Mouse (Mus musculus): ENCODE data around the gene Chuk. TPM values are rescaled to one million over a fixed set of nuclear protein-coding genes. Genes with fewer than 3 reads are reported as not detected.

Chuk gene
- total RNA-seq, 2 experiments from 2014 or later = 42.4 to 53.2 TPM

- no peak for DNase-seq (ENCODE audit: low spot score in 2 of 2)
Measured at GRCm38 (mm10) chr19:44107661-44108521, 611 bp upstream of the Chuk start.

DNA sequence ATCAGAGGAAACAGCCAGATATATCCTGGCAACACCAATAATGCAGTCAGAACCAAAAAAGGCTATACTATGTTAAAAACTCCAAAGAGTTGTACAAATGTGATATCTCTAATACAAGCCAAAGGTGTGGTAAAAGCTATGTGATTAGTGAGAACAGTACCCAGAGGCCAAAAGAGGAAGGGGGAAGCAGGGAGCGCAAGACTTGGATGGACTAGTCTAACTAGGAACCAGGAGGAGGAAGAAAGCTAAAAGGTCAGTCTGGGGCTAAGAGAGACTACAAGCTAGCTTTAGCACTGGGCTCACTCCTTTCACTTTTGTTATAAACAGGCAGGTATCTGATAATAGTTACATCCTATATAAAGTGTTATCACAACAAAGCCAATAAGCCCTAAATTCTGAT lies 2.9 kb downstream of the Chuk start:
- DNase-seq (ENCODE audit: low spot score in 2 of 2) = no peak

DNA sequence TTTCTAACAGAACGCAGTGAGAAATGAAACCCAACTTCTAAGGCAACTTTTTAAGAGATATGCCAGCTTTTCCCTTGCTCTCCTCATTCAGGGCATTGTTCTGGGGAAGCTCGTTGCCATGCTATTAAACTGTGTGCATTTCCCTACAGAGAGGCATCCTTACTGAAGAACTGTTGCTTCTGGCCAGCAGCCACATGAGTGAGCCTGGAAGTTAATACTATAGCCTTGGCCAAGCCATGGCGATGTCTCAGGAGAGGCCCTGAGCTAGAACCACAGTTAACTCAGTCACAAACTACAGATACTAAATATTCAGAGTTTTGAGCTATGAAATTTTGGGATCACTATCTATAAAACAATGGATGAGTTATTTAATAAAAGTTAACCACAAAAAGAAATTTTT lies 4.3 kb downstream of the Chuk start:
- DNase-seq (ENCODE audit: low spot score in 2 of 2) = no peak

GRCm38 (mm10) chr19:44100840-44101239 lies 6.4 kb downstream of the Chuk start:
- DNase-seq (ENCODE audit: low spot score in 2 of 2) = no peak

DNA sequence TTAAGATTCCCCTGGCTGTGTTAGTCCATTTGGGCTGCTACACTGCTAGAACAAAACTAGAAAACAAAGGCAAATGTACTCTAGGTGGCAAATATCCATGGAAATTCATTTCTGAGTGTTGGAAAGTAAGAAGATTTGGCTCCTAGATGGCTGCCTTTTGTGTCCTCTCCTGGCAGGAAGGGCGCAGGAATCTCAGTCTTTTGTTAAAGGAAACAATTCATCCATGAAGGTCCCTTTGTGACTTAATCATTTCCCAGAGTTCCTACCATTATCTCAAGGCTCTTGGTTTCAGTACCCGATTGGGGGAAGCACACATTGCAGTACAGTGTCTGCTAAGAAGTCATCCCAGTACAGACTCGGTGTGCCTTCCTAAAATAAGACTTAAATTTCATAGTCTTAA lies 21.0 kb downstream of the Chuk start:
- DNase-seq (ENCODE audit: low spot score in 2 of 2) = no peak

DNA sequence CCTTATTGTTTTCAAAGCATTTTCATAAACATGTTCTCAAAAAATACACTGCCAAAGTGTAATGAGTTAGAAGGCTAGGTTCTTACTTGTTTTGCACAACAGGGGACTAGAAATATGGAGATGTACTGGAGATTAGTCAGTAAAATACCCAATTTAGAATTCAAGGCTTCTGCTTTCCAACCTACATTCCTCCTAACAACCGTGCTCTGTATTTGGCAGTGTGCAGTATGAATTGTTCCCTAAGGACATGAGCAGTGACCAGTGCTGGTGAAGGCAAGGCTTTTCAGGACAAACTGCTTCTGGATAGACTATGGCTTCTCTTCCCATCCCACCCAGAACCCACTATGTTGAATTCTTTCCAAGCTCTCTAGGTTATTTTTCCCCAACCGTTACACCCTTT lies 26.4 kb downstream of the Chuk start:
- DNase-seq (ENCODE audit: low spot score in 2 of 2) = no peak

GRCm38 (mm10) chr19:44080023-44080422 lies 27.3 kb downstream of the Chuk start:
- no peak for DNase-seq (ENCODE audit: low spot score in 2 of 2)

DNA sequence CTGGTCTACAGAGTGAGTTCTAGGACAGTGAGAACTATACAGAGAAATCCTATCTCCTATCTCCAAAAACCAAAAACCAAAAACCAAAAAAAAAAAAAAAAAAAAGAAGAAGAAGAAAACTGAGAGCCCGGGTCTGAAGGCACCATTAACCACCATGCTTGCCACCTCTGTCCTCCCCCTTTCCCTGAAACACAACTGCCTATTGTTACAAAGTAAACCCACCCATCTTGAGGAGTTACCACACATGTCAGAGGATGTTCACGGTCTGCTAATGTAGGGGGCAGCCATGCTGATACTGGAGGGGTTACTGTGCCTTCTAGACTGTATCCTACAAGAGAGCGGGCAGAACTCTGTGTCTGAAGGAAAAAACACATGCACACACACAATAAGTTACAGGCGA lies 30.3 kb downstream of the Chuk start:
- DNase-seq (ENCODE audit: low spot score in 2 of 2) = no peak

- DNase-seq (ENCODE audit: low spot score in 2 of 2) = no peak
Measured at GRCm38 (mm10) chr19:44076457-44076856, 30.8 kb downstream of the Chuk start.

DNA sequence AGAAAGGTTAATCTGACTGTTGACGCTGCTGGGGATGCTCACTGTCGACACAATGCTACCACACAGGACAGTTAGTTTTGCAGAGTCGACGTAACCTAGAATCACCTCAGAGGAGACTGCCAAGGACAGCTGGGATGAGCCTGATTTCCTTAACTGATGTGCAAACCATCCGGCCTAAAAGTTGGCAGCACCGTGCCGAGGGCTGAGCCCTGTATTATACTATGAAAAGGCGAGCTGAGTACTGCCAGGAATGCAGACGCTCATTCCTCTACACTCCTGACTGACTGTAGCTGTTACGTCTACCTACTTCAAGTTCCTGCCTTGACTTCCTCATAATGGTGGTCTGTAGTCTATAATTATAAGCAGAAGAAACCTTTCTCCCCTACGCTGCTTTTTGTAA lies 32.3 kb downstream of the Chuk start:
- DNase-seq (ENCODE audit: low spot score in 2 of 2) = no peak

DNA sequence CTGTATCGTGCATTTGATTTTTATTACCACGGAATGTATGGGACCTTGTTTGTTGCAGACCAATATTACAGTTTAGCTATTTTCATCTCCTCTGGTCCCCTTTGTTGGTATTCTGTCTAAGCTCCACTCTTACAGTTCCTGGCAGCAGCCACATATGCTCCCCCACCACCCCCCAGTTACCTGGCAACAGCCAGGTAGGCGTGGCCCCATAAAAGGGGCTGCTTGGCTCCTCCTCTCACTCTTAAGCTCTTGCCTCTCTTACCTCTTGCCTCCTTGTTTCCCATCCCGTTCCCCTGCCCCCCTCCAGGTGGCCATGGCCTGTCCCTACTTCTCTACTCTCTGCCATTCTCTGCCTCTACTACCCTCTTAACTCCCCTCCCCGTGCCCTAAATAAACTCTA lies 36.1 kb downstream of the Chuk start:
- no peak for DNase-seq (ENCODE audit: low spot score in 2 of 2)

GRCm38 (mm10) chr19:44069914-44070232 lies 37.4 kb downstream of the Chuk start:
- DNase-seq (ENCODE audit: low spot score in 2 of 2) = no peak

GRCm38 (mm10) chr19:44069121-44069913 lies 38.0 kb downstream of the Chuk start, which contains the start of gene Erlin1:
Erlin1 (minus strand) TSS chr19:44069785.
- DNase-seq (ENCODE audit: low spot score in 2 of 2) = peak; percentile 87

DNA sequence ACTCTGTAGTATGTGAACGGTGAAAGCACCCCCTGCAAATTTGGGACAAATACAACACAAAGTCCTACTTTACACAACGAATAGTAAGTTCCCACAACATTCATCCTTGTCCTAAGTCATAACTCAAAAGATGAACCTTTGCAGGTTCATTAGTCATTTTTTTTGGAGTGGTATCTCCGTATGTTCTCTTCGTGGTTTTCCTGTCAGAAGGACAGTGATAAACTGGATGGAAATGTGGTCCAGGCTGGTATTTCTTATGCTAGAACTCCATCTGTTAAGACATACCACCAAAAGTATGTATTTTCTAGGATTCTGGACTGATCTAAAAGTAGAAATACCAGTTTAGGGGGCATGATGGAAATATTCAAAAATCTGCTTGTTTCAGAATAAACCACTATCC lies 39.0 kb downstream of the Chuk start:
- no peak for DNase-seq (ENCODE audit: low spot score in 2 of 2)

DNA sequence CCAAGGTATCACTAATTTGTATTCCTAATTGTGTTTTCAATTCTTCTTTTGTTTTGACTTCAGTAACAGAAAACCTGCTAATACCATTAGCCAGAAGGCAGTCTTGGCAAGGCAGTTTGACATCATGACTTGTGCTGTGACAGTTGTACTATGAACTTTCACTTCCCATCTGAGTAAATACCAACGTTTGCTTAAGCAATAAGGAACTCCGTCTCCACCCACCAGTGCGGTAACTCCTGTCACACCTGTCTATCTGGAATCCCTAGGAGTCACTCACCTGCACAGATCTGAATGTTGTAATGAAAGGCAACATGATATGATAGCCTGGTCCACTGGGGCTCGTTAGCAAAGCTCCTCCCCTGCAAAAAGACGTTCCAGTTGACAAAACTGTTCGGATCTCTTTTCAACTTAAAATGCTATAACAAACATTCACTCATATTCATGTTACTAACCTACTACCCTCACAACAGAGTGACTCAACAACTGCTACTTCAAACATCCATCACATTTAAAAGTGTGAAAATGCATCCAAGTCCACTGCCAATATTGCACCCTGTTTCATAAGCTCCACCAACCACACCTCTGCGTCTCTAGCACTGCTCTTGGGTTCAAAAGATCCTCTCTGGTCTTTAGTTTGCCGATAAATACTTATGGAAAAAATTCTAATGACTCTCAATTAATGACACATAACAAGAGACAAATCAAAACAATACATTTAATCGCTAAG lies 39.8 kb downstream of the Chuk start:
- DNase-seq (ENCODE audit: low spot score in 2 of 2) = no peak

GRCm38 (mm10) chr19:44064734-44065133 lies 42.5 kb downstream of the Chuk start:
- DNase-seq (ENCODE audit: low spot score in 2 of 2) = no peak

- no peak for DNase-seq (ENCODE audit: low spot score in 2 of 2)
Measured at GRCm38 (mm10) chr19:44063773-44064172, 43.5 kb downstream of the Chuk start.

- DNase-seq (ENCODE audit: low spot score in 2 of 2) = no peak
Measured at GRCm38 (mm10) chr19:44060226-44060625, 47.1 kb downstream of the Chuk start.

DNA sequence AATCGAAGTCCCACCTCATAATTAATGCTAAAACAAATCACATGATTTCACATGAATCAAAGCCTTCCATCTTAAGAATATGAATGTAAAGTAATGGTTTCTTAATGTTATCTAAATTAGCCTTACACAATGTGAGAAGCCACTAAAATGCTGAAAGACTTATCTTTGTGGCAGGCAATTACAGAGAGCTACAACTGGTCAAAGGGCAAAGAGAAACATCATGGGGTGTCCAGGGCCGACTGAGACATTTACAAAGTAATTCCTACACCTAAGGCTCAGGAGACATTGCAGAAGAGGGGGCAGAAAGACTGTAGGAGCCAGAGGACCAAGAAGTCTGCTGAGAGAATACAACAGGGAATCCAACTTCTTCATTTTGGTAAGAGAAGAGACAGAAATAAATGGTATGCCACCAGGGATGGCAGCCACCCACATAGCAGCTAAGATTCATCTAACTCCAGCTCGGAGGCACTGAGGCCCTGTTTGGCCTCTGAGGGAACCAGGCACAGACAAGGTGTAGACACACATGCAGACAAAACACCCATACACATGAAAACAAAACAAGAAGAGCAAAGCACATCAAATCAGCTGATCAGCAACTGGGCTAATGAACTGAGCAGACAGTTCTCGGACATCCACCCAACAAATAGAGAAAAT lies 52.0 kb downstream of the Chuk start:
- no peak for DNase-seq (ENCODE audit: low spot score in 2 of 2)

DNA sequence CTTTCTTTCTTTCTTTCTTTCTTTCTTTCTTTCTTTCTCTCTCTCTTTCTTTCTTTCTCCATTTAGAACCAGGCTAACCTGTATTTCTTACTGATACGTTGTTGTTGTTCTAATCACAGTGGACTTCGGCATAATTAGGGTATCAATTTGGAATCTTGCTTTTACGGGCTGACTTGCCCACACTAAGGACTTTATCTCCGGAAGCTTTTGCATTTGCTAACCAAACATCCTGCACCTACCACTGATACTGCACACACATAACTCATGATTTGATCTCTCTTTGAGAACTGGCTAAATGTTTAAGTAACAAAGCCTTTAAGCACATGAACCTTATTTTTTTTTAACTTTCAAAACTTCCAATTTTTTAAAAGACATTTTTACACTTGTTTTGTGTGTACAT lies 56.9 kb downstream of the Chuk start:
- no peak for DNase-seq (ENCODE audit: low spot score in 2 of 2)

- no peak for DNase-seq (ENCODE audit: low spot score in 2 of 2)
Measured at GRCm38 (mm10) chr19:44049282-44049681, 58.0 kb downstream of the Chuk start.
